Mouse (Mus musculus) thymus, postnatal 0 days (tissue): ENCODE measurements around the gene Nkd1. TPM values are rescaled to one million over a fixed set of nuclear protein-coding genes. Genes with fewer than 3 reads are reported as not detected.

Experiments
- DNase-seq: peaks from one replicate; pipeline ENCODE4 v3.0.0-alpha.2; 2015; ENCODE audit warnings: low spot score
- polyA plus RNA-seq: library from polyadenylated mRNA; unstranded; fragments of >200 nt; fragmentation: Nextera tagmentation; extraction: Ambion mirVana; gene quantifications from 2 replicates; pipeline ENCODE4 v1.2.1, GENCODE M21; 2015

Gene Nkd1
- polyA plus RNA-seq, 1 experiment from 2014 or later: 4.1 TPM

DNA sequence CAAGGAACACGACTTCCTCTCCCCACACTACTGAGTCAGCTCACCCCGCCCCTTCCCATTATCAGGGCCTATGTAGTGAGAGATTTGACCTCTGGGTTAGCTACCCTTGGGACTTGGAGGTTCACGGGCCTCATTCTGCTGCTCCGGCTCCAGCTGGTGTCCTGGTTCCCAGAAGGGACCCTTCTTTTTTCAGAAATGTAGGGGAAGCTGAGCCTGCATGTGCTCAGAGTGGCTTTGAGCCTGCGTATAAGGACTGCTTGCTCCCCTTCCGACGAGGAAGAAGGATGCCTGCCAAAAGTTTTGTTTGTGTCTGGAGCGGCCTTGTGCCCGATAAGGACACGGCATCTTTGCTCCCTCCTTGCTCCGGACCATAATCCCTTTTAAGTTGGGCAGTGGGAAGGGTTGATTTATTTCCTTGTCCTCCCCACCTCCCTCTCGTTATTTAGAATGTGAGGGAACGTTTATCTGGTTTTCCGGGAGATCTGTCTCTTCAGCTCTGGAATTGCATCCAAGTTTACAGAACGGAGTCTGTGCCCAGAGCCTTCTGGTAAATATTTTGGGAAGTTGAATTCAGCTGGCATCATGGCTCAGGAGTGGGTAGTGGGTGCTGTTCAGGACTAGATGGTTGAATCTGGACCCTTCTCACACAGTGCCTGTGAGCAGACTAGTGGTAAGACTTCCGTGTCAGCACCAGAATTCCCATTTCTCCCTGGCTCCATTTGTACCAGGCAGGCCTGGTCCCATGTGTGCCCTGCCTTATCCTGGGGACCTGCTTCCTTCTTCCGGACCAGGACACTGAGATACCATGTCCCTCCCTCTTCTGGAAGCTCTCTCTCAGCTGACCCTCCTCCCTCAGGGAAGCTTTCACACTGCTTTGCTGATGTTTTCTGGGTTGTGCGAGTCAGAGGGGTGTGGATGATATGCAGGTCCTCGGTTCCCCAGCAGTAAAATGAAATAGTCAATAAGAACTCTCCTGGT lies 17.1 kb downstream of the Nkd1 start:
- no peak for DNase-seq

DNA sequence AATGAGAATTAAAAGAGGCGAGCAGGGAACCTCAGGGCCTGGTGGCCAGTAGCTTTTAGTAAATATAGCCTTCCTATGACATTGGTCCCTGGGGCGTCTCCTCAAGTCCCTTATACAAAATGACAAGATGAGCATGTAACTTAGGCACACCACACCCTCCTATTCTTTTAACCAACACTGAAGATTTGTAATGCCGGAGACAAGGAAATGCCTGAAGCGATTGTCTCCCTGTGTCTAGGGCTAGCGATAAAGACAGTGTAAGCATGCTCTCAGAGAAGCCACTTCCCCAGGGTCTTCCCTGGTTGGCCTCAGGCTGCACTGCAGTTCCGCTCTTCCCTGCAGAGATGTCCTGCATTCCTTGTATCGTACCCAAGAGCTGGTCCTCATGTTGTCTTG lies 17.8 kb downstream of the Nkd1 start:
- no peak for DNase-seq

- no peak for DNase-seq
Measured at GRCm38 (mm10) chr8:88539963-88540362, 18.8 kb downstream of the Nkd1 start.

GRCm38 (mm10) chr8:88542596-88543213 lies 21.6 kb downstream of the Nkd1 start:
- no peak for DNase-seq

GRCm38 (mm10) chr8:88544677-88545076 lies 23.5 kb downstream of the Nkd1 start:
- DNase-seq: no peak

GRCm38 (mm10) chr8:88545441-88545840 lies 24.3 kb downstream of the Nkd1 start:
- no peak for DNase-seq

- DNase-seq: no peak
Measured at GRCm38 (mm10) chr8:88546032-88546732, 25.0 kb downstream of the Nkd1 start.

GRCm38 (mm10) chr8:88555669-88556068 lies 34.5 kb downstream of the Nkd1 start:
- DNase-seq: no peak

DNA sequence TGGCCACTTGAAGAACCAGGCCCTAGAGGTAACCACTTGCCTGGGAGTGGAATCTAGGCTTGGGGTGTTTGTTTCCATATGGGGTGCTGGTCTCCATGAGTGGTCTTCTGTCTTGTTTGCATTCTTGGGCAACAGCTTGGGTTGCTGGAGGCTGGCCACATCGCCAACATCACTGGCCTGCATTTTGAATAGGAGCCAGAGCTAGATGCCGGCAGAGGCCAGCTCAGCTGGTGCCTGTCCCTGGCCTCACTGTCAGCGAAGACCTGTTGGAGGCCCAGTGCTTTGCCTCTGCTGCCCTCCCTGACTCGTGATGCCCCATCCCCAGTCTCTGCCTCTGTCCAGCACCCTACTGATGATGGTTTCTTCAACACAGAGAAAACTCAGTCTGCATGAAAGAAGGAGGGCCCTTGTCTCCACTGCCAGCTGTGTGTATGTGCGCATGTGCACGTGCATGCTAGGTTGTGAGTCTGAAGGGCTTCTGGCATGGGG lies 38.9 kb downstream of the Nkd1 start:
- no peak for DNase-seq

- no peak for DNase-seq
Measured at GRCm38 (mm10) chr8:88561402-88561801, 40.2 kb downstream of the Nkd1 start.

GRCm38 (mm10) chr8:88564256-88564903 lies 43.2 kb downstream of the Nkd1 start:
- DNase-seq: no peak

DNA sequence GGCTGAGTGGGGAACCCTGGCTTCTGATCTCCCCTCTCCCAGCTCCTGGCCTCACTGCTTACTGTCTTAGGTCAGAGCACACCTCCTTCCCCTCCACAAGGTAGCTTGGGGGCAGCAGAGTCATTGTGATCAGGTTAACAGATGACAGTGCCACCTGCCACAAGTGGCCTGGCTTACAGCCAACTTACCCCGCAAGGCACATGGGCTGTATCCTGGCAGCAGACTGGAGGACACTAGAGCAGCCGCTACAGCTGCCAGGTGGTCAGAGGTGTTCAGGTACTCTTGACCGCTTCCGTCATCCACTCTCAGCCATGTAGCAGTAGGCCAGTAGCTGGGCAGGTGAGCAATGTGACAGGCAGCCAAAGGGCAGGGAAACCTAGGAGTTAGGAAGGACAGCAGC lies 45.0 kb downstream of the Nkd1 start:
- no peak for DNase-seq

DNA sequence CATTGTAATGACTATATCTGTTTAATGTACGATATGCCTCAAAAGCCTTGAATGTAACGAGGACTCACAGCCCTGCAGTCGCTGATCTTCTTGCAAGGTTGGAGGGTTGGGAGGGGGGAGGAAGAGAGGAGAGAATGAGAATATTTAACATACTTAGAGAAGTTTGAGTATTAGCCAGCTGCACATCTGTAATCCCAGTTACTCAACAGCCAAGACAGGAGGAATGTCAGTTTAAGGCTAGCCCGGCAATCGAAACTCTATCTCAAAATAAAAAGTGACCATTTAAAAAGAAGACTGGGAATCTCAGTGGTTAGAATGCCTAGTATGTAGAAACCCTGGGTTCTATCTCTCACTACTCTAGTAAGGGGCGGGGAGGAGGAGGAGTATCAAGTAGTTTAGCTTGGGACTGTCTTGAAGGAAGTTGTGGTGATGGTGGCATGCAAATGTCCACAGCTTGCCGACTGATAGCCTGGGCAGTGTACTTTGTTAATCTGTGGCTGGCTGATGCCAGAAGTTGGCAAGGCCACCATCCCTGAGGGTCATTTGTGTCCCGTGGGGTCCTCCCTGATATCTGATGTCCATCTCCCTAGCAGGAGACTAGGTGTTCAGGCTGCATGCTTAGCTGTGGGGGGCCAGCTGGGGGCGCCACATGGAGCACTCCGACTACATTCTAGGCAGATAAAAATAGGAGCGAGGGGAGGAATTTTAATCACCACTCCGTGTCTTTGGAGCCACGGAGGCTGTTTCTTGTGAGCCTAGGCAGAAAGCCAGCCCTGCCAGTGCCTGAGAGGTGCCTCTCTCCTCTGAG lies 46.4 kb downstream of the Nkd1 start:
- peak; percentile 20 for DNase-seq

DNA sequence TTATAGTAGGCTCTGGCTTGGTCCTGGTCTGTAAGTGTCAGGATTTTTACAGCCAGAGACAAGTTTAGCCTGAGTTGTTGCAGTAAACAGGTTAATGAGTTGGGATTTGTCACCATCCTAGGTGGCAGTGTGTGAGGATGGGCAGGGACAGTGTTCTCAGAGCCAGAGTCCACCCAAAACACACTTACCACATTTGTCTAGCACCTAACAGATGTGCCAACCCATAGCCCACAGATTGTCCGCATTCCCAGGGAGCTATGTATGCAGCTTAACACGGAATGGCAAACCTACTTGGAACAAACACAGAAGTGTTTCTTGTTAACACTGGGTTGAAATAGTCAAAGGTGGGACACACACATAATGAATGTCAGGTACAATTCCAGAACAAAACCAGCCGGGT lies 47.1 kb downstream of the Nkd1 start:
- no peak for DNase-seq

- DNase-seq: no peak
Measured at GRCm38 (mm10) chr8:88569366-88569765, 48.2 kb downstream of the Nkd1 start.

DNA sequence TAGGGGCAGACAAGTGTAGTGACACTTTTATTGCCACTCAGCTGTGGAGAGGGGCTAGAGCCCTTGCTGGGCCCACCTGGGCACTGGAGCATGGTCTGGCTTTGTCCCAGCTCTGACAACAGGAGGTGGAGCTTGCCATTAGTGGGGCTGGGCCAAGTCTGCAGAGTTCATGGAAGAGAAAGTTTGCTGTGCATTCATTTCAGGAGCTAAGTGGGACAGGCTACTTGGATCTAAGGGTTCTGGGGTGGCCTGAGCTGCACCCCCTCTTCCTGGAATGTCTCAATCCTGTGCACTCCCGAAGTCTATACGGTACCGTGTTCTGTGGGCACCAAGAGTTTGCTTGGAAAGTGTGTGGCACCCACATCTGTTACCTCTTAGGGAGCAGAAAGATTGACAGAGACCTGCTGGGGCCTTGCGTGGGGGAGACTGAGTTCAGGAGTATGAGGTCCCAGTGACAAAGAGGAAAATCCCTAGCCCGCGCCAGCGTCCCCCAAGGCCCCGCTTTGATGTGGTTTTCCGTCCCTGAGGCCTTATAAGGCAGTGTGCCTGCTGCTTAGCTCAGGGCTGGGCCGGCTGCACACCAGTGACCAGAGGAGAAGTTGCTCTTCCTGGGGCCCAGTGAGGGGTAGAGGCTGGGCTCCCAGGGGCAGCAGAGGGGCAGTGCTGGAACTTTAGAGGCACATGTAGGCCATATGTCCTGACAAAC lies 49.3 kb downstream of the Nkd1 start:
- peak; percentile 12 for DNase-seq

DNA sequence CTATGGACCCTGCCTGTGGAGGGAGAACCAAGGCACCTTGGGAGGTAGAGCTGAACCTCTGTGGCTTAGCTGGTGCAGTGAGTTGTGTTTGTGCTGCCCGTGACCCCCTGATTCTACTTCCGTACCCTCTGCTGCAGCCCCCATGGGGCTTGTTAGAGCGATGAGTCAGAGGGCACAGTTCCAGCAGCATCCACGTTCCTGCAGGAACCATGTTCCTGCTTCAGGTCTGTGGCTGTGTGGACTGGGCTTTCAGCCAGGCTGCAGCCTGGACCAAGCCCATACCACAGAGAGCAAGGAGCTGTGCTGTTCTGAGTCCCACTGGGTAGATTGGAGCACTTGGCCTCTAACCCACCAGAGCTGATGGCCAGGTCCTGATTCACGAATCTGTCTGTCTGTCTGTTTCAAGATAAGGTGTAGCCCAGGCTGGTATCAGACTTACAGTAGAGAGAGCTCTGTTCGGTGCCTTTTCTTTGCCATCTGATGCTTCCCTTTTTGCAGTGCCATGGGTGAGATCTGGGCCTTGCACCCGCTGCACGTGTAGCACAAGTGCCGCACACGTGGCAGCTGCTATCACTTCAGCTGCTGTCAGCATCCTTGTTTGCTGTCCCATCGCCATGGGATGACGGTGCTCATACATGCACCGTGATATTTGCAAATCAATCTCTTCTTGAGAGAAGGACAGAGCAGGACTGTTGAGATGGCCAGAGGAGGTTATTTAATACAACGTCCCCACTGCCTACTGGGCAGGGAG lies 50.5 kb downstream of the Nkd1 start:
- DNase-seq: no peak

GRCm38 (mm10) chr8:88572185-88572909 lies 51.2 kb downstream of the Nkd1 start:
- no peak for DNase-seq
